Mouse (Mus musculus) ES-Bruce4 (cell line): ENCODE measurements at regions not wholly inside any gene's neighbourhood (a gene's known extent, or its start where the extent isn't known, plus 50 kb on each side); places are given as distances from the start of the nearest gene placed in this dataset.

Source experiments
- H3K27ac ChIP-seq: 2 replicates; pipeline ENCODE4 v1.5.1; 2012; ENCODE audit warnings: low read length, inconsistent platforms; ENCODE audit not compliant: insufficient read depth
- H3K27me3 ChIP-seq: 2 replicates; pipeline ENCODE4 v1.6.1; 2012; ENCODE audit warnings: mild to moderate bottlenecking, low read length, inconsistent platforms; ENCODE audit not compliant: control insufficient read depth, poor library complexity, insufficient read depth, severe bottlenecking
- H3K36me3 ChIP-seq: 2 replicates; pipeline ENCODE4 v1.6.1; 2012; ENCODE audit warnings: inconsistent platforms, mild to moderate bottlenecking, low read length, moderate library complexity; ENCODE audit not compliant: control insufficient read depth, poor library complexity, insufficient read depth, severe bottlenecking
- H3K4me1 ChIP-seq: one replicate; pipeline ENCODE4 v1.8.1; 2011; ENCODE audit warnings: low read length; ENCODE audit not compliant: control insufficient read depth, insufficient read depth
- H3K4me3 ChIP-seq: 2 replicates; pipeline ENCODE4 v1.5.1; 2011; ENCODE audit warnings: low read depth, mild to moderate bottlenecking, low read length
- H3K9ac ChIP-seq: 2 replicates; pipeline ENCODE4 v1.6.1; 2012; ENCODE audit warnings: low read depth, mild to moderate bottlenecking, inconsistent platforms; ENCODE audit not compliant: poor library complexity, severe bottlenecking
- H3K9me3 ChIP-seq: replicated peaks from 2 replicates; pipeline ENCODE4 v1.6.1; 2012; ENCODE audit warnings: mild to moderate bottlenecking, low read length, inconsistent platforms; ENCODE audit not compliant: control insufficient read depth, poor library complexity, insufficient read depth, severe bottlenecking
- CTCF ChIP-seq: IDR thresholded peaks from one replicate; pipeline ENCODE4 v1.8.1; 2011; ENCODE audit warnings: low read depth, low read length
- EP300 ChIP-seq: IDR thresholded peaks from 2 replicates; pipeline ENCODE4 v1.6.1; 2011; ENCODE audit warnings: low read depth, low read length; ENCODE audit not compliant: insufficient read depth
- POLR2A ChIP-seq: IDR thresholded peaks from one replicate; pipeline ENCODE4 v1.8.1; 2011; ENCODE audit warnings: low read length; ENCODE audit not compliant: insufficient read depth

DNA sequence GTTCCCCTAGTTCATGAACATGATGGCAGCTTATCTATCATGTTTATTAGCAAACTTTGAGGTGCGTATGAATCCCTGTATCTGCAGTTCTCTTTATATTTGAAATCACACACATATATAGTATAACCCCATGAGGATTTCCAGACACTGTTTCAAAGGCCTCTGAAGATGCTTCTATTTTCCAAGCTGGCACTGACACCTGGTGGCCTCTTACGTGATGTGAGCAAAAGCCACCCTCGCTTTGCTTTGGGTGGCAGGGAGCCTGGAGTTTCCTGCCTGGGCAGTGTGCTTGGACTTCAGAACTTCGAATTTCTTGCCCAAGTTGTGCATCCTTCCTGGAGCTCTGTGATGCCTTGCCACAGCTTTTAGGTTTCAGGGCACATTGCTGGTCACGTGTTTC lies 1817.1 kb downstream of the 9330182O14Rik start:
- no peak overlapping the region for H3K27ac ChIP-seq
- no peak overlapping the region for H3K9ac ChIP-seq
- H3K4me1 ChIP-seq, result no peaks in the 10 kb centered on the region
- no peaks in the 10 kb centered on the region for H3K36me3 ChIP-seq
- H3K9me3 ChIP-seq, result no peaks in the 10 kb centered on the region
- no peaks in the 10 kb centered on the region for H3K27me3 ChIP-seq
- no peak for TF ChIP-seq EP300
- no peak for TF ChIP-seq POLR2A
- peak; percentile 31 for TF ChIP-seq CTCF
- no peak overlapping the region for H3K4me3 ChIP-seq

DNA sequence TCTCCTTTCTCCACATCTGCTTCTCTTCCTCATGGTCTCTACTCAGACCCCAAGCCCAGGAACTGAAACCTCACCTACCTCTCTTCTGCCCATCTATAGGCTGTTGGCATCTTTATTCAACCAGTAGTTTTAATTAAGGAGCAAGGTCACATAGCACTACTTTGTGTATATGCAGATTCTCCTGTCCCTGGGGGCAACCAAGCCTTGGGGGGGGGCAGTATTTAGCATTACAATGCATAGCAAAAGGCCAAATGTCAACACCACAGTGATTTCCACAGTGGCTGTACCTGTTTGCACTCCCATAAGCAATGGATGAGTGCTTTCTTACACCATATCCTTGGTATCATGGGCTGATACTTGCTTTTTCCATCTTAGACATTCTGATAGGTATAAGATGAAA lies 1826.4 kb downstream of the 9330182O14Rik start:
- Histone ChIP-seq H3K9ac (no peak overlapping the region), H3K27me3 (no peaks in the 10 kb centered on the region), H3K4me3 (no peak overlapping the region), H3K9me3 (no peaks in the 10 kb centered on the region), H3K4me1 (no peaks in the 10 kb centered on the region), H3K36me3 (no peaks in the 10 kb centered on the region), H3K27ac (no peak overlapping the region)
- TF ChIP-seq EP300 (no peak), POLR2A (no peak)

DNA sequence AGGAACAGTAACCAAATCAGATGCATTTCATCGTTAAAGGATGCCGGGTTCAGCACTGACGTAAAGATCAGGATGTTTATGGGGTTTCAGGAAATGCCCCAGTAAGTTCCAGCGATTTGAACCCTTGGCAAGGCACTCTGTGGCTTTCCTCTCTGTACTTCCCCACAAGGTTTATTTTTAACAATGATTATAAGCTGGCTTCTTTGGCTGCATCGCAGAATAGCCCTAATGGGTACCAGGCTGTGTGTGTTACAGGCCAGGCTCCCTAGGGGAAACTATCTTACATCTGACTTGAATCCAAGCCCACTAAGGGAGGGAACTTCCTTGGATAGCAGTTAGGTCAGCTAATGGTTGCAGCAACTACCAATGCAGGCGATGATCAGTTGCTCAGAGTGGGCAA lies 1836.7 kb downstream of the 9330182O14Rik start:
- Histone ChIP-seq H3K4me1 (no peaks in the 10 kb centered on the region), H3K9ac (no peak overlapping the region), H3K27me3 (no peaks in the 10 kb centered on the region), H3K9me3 (no peaks in the 10 kb centered on the region), H3K27ac (no peak overlapping the region), H3K36me3 (no peaks in the 10 kb centered on the region), H3K4me3 (no peak overlapping the region)
- TF ChIP-seq POLR2A, result no peak
- TF ChIP-seq CTCF, result no peak
- TF ChIP-seq EP300, result no peak

DNA sequence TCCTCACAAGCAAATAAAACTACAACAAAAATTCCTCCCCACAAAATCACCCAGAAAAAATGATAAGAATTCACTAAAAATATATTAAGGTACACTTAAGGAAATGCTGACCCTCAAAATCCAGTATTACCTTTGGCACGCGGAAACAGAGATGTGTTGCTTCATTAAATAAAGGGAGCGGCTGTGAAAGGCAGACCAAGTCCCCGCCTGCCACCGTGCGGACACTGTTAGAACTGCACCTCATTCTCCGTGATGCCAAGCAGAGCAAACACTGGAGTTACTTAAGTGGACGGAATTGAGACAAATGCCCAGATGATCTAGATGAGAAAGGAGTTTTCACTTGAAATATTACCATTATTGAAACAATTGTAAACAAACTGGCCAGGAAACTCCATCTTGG lies 1839.1 kb downstream of the 9330182O14Rik start:
- Histone ChIP-seq H3K36me3 (no peaks in the 10 kb centered on the region), H3K27me3 (peaks cover 1% of the 10 kb centered on the region; the same call in 1 of the 2 replicates), H3K9me3 (no peaks in the 10 kb centered on the region), H3K4me3 (no peak overlapping the region), H3K4me1 (no peaks in the 10 kb centered on the region), H3K27ac (no peak overlapping the region), H3K9ac (no peak overlapping the region)
- TF ChIP-seq CTCF (peak; percentile 85), EP300 (no peak)

DNA sequence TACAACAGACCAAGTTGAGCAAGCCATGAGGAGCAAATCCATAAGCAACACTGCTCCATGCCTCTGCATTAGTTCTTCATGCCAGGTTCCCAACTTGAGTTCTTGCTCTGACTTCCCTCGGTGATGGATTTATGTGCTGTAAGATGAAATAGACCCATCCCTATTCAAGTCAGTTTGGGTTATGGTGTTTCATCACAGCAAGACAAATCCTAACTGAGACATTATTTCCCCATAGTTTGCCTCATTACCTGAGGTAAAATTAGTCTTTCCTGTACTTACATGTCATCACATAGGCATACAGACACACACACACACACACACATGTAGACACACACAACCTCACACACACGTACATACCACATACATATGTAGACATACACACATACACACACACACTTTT lies 1843.0 kb downstream of the 9330182O14Rik start:
- Histone ChIP-seq H3K4me1 (no peaks in the 10 kb centered on the region), H3K4me3 (no peak overlapping the region), H3K27me3 (peaks cover 1% of the 10 kb centered on the region; the same call in 1 of the 2 replicates), H3K36me3 (no peaks in the 10 kb centered on the region), H3K9me3 (no peaks in the 10 kb centered on the region), H3K9ac (no peak overlapping the region), H3K27ac (no peak overlapping the region)
- TF ChIP-seq EP300, result no peak
- no peak for TF ChIP-seq CTCF

DNA sequence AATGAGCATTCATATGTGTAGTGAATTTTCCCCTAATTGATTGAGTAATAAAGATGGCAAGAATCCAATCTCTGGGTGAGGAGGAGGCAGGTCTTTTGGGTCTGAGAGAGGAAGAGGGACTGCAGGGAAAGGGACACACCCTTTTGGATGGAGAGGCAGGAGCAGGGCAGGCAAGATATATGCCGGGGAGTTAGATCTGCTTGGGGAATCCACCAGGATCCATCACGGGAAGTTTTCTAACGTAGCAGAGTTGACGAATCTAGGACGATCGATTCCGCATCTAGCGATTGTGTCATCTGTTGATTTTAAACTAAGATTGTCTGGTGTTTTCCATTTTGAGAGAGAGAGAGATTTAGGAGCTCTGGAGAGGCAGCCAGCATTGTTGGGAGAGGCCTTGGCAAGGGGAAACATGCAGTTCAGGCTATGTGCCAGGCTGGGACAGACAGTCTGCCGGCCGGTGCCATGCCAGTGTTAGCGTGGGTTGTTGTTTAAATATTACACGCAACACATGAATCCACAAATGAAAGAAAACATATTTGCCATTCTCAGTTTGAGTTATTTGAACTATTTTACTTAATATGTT lies 1843.6 kb downstream of the 9330182O14Rik start:
- TF ChIP-seq POLR2A, result no peak
- TF ChIP-seq CTCF, result no peak
- no peak for TF ChIP-seq EP300
- H3K9ac ChIP-seq, result no peak overlapping the region
- H3K4me1 ChIP-seq, result no peaks in the 10 kb centered on the region
- no peak overlapping the region for H3K27ac ChIP-seq
- peaks cover 1% of the 10 kb centered on the region; the same call in 1 of the 2 replicates for H3K27me3 ChIP-seq
- no peaks in the 10 kb centered on the region for H3K36me3 ChIP-seq
- no peak overlapping the region for H3K4me3 ChIP-seq
- H3K9me3 ChIP-seq, result no peaks in the 10 kb centered on the region
